Mouse (Mus musculus): ENCODE measurements around the gene Ccn6. TPM values are rescaled to one million over a fixed set of nuclear protein-coding genes. Genes with fewer than 3 reads are reported as not detected.
"Not testable (repeated sequence)": the region's sequence is repeated elsewhere in the genome, so short reads cannot be mapped to it uniquely, and the experiment has no call there.

Gene Ccn6
- 0.26 and 0.51 TPM in 2 replicates for polyA plus RNA-seq (2016; fragmentation: Nextera tagmentation; extraction: Ambion mirVana)

DNA sequence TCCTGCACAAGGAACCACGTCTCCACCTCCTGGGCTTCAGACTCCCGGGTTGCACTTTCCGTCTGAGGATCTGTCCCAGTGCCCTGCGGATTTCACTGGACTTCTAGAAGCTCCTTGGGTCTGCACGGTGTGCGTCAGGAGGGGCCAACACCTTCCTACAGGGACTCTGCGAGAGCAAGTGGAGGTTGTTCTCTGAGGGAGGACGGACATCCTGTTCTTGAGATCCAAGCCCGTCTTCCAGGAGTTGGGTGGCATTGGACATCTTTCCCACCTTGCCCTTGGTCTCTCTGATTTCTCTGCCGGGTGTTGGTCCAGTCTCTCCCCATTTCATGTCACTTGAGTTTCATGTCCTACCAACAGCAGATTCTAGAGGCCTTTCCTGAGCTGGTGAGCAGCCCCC is at the start of gene Ccn6:
TSS of gene Ccn6 (minus strand) at position 101 of the 400 bp plus-strand sequence.
- peak within 1 kb of the TSS; percentile 14 for H3K27ac ChIP-seq
- DNase-seq (ENCODE audit: low spot score) = no peak
- no peaks in the 10 kb centered on the region for H3K9me3 ChIP-seq (replicated peaks)
- H3K36me3 ChIP-seq = no peaks in the 10 kb centered on the region
- H3K27me3 ChIP-seq (ENCODE audit: low read depth, poor library complexity, severe bottlenecking) = no peaks in the 10 kb centered on the region
- H3K4me3 ChIP-seq = peak within 1 kb of the TSS; percentile 15; the same call in 1 of the 2 replicates
- WGBS = 92% methylated on average over 10 of the region's 10 CpGs
- H3K4me1 ChIP-seq = peaks cover 42% of the 10 kb centered on the region

DNA sequence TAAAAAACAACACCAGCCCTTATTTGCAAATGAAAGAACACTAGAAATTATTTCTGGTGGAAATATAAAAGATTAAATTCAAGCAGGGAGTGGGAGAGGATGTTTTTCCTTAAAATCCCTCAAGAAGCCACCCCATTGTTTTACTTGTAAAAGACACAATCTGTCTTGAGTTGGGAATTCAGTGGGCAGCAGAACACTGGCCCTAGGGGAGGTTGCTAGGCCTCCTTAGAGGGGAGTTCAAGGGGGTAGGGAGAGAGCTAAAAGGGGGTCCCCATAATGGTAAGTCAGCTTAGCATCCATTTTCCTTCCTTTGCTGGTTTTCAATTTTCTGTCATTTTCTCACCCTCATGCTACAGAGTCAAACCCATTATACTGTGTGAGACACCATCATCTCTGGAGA is 46.4 kb upstream of the Ccn6 start:
- DNase-seq (ENCODE audit: low spot score) = no peak
- Histone ChIP-seq H3K27ac (peak overlapping the region; percentile 50; the same call in 1 of the 2 replicates), H3K4me3 (no peak overlapping the region), H3K36me3 (no peaks in the 10 kb centered on the region), H3K4me1 (peaks cover 30% of the 10 kb centered on the region), H3K27me3 (ENCODE audit: low read depth, poor library complexity, severe bottlenecking) (no peaks in the 10 kb centered on the region), H3K9me3 (replicated peaks) (no peaks in the 10 kb centered on the region)

DNA sequence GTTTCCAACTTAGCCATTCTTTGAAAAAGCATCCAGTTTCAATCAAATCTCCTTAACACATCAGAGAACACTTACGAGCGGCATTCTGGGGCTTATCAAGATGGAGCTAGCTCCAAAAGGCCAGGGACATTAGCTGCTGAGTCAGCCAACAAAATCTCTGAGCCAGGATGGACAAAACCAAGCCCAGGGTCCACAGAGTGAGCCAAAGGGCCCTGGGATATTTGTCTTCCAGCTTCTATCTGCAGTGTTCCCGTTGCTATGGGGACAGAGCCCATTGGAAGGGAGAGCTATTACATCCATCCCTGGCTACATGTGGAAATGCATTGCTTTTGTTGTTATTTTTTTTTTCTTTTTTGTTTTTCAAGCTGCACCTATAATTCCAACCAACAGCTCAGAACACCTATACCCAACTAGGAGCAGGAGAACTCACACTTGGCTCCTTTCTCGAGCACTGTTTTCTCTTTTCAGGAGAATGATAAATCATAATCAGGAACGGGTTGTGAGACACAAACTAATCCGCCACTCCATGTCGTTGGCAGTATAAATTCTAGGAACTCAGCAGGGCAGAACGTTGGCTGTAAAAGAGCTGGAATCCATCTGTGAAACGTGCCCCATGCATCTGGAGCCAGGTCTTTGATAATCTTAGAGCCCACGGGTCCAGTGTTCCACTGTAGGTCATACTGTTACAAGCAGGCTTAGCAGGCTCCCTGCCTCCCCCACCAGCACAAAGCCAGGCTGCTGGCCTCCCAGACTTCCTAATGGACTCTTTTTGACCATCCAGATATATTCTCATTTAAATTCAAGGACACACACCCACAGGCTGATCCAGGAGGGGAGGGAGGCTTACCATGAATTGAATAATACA is 45.8 kb upstream of the Ccn6 start:
- H3K4me3 ChIP-seq = no peak overlapping the region
- H3K27me3 ChIP-seq (ENCODE audit: low read depth, poor library complexity, severe bottlenecking) = no peaks in the 10 kb centered on the region
- no peaks in the 10 kb centered on the region for H3K36me3 ChIP-seq
- WGBS = 65% methylated on average over 10 of the region's 10 CpGs
- H3K9me3 ChIP-seq (replicated peaks) = no peaks in the 10 kb centered on the region
- H3K27ac ChIP-seq = peak overlapping the region; percentile 50; the same call in 1 of the 2 replicates
- DNase-seq (ENCODE audit: low spot score) = no peak
- H3K4me1 ChIP-seq = peaks cover 30% of the 10 kb centered on the region

DNA sequence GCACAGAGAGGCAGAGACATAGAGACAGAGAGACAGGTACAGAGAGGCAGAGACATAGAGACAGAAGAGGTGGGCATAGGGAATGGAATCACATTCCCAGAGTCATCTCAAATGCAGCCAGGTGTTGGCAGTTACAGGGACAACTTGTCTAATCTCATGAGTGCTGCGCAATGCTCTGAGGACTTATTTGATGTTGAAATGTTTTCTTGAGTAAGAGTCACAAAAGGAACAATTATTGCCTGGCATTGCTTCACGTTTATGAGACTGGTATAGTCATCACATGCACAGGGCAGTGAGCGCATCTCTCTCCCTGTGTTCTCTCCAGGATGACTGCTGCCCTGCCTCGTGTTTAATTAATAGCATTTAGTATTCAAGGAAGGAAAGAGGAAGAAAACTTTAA is 45.1 kb upstream of the Ccn6 start:
- no peaks in the 10 kb centered on the region for H3K27me3 ChIP-seq (ENCODE audit: low read depth, poor library complexity, severe bottlenecking)
- H3K9me3 ChIP-seq (replicated peaks) = no peaks in the 10 kb centered on the region
- no peak for DNase-seq (ENCODE audit: low spot score)
- WGBS = 81% methylated on average over 4 of the region's 4 CpGs
- H3K36me3 ChIP-seq = no peaks in the 10 kb centered on the region
- no peak overlapping the region for H3K4me3 ChIP-seq
- no peak overlapping the region for H3K27ac ChIP-seq
- H3K4me1 ChIP-seq = peaks cover 30% of the 10 kb centered on the region

DNA sequence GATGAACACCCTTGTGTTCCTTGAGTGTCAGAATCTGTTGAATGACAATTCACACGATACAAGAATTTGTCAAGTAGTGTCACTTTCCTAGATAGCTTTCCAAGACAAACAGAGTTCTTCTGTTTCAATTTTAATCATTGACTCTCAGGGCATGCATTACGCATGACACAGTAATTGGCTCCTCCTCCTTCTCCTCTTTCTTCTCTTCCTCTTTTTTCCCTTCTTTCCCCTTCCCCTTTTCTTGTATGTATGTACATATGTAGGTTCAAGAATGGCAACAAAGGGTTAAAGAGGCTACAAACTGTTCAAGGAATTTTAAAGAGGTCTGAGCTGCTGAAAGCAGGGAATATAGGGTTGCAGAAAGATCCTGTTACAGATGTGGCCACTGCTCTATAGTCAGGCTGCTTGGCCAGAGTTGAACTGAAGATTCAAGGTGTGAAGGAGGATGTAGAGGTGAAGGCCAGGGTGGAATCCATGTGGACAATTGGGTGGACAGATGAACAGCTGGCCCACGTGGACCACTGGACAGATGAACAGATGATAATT is 43.8 kb upstream of the Ccn6 start:
- no peak for DNase-seq (ENCODE audit: low spot score)
- H3K4me1 ChIP-seq = peaks cover 30% of the 10 kb centered on the region
- no peak overlapping the region for H3K27ac ChIP-seq
- no peaks in the 10 kb centered on the region for H3K36me3 ChIP-seq
- H3K4me3 ChIP-seq = no peak overlapping the region
- H3K27me3 ChIP-seq (ENCODE audit: low read depth, poor library complexity, severe bottlenecking) = no peaks in the 10 kb centered on the region
- H3K9me3 ChIP-seq (replicated peaks) = no peaks in the 10 kb centered on the region
- WGBS = 76% methylated on average over 3 of the region's 3 CpGs

DNA sequence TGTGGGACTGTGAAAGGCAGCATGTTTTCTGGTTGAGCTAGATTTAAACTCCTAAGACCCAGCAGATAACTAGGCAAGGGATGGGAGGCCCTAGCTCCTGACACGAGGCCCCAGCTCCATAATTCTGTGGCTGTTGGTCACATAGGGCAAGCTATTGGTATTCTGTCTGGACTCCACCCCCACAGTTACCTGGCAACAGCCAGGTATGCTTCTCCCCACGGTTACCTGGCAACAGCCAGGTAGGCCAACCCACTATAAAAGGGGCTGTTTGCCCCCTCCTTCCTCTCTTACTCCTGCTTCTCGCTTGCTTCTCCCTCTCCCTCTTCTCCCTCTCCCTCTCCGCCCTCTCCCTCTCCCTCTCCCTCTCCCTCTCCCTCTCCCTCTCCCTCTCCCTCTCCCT is 38.9 kb upstream of the Ccn6 start:
- H3K4me3 ChIP-seq = no peak overlapping the region
- H3K9me3 ChIP-seq (replicated peaks) = no peaks in the 10 kb centered on the region
- 53% methylated on average over 4 of the region's 4 CpGs for WGBS
- peaks cover 7% of the 10 kb centered on the region; the same call in 1 of the 2 replicates for H3K4me1 ChIP-seq
- no peak for DNase-seq (ENCODE audit: low spot score)
- no peaks in the 10 kb centered on the region for H3K27me3 ChIP-seq (ENCODE audit: low read depth, poor library complexity, severe bottlenecking)
- H3K36me3 ChIP-seq = no peaks in the 10 kb centered on the region
- no peak overlapping the region for H3K27ac ChIP-seq

DNA sequence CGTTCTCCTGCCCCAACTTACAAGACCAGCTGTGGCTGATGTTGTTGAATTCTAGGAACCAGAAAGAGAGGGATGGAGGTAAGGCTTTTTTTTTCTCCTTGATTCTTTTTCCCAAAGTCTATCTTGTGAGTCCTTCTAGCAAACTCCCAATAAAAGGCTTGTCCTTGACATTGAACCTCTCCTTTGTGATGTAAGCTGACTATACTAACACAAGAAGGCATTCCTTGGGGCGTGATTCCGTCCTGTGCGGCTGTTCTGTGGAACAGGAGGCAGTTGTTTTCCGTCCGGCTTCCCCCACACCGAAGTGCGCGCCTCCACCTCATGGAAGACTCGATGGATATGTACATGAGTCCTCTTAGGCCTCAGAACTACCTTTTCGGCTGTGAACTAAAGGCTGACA is 34.6 kb upstream of the Ccn6 start:
- WGBS = 90% methylated on average over 11 of the region's 11 CpGs
- DNase-seq (ENCODE audit: low spot score); H3K9me3 ChIP-seq (replicated peaks); H3K4me3 ChIP-seq; H3K4me1 ChIP-seq; H3K36me3 ChIP-seq; H3K27me3 ChIP-seq (ENCODE audit: low read depth, poor library complexity, severe bottlenecking); H3K27ac ChIP-seq: not testable (repeated sequence)

DNA sequence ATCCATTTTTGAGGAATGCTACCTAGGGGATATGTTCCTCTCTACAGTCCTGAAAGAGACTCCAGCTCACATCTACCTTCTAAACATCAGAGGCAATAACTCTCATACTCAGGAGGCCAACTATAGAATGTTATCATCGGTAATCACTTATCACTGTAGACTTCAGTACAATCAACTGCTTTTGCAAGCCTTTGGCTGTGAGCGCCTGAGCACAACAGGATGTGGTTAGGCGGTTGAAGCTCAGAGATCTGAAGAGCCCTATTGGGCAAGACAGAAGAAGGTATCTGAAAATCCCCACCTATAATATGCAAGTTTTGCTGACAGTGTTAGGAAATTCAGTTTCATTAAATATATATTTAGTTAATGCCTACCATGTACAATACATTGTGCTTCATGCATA is 29.1 kb upstream of the Ccn6 start:
- Histone ChIP-seq H3K36me3 (no peaks in the 10 kb centered on the region), H3K27ac (no peak overlapping the region), H3K9me3 (replicated peaks) (no peaks in the 10 kb centered on the region), H3K4me3 (no peak overlapping the region), H3K27me3 (ENCODE audit: low read depth, poor library complexity, severe bottlenecking) (no peaks in the 10 kb centered on the region), H3K4me1 (no peaks in the 10 kb centered on the region)
- DNase-seq (ENCODE audit: low spot score) = no peak
- whole genome bisulfite sequencing = 93% methylated on average over 3 of the region's 3 CpGs

DNA sequence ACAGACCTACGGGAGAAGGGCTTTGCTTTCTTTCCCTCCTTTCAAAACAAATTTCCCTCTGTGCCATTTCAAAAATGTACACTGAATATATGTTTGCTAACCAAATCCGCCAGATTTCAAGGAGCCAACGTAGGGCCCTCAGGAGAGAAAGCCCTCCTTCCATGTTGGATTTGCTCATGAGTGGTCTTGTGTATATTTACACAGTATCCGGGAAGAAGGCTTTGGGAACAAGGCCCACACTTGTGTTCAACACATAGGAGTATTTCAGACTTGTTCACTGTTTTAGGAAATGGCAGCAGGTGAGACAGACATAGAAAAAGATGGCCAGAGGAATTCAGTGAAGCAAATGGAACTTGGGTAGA is 21.9 kb upstream of the Ccn6 start:
- Histone ChIP-seq H3K36me3 (no peaks in the 10 kb centered on the region), H3K9me3 (replicated peaks) (no peaks in the 10 kb centered on the region), H3K27ac (no peak overlapping the region), H3K4me1 (no peaks in the 10 kb centered on the region; the same call in 1 of the 2 replicates), H3K4me3 (no peak overlapping the region), H3K27me3 (ENCODE audit: low read depth, poor library complexity, severe bottlenecking) (no peaks in the 10 kb centered on the region)
- DNase-seq (ENCODE audit: low spot score) = no peak
- WGBS = 86% methylated on average over 4 of the region's 4 CpGs

DNA sequence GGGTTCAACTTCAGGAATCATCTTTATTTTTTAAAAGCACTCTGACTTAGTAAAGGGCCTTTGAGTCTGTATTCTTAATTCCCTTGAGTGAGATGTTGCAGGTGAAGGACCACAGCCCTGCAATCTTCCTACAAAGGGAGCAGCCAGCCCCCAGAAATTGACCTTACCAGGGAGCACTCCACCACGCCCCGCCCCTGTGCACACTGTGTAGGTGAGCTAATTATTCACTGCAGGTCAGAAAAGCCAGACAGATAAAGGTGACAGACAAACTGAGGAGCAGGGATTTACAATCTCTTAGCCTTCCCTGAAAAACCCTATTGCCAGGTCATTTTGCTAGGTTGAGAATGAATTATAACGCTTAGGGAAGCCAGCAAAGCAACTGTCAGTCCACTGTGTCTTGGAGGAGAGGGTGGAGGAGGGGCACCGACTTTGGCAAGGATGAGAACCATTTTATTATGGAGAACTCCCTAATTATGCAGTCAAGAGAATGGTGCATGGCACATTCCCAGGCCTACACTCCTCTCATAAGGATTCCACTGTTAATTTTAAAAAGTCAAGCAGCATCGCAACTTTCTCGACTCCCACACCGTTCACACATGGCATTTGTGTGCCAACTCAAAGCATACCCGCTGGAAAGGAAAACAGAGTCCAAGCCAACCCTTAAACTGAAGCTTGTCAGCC is 21.4 kb upstream of the Ccn6 start:
- H3K27me3 ChIP-seq (ENCODE audit: low read depth, poor library complexity, severe bottlenecking) = no peaks in the 10 kb centered on the region
- no peaks in the 10 kb centered on the region for H3K36me3 ChIP-seq
- WGBS = 90% methylated on average over 8 of the region's 8 CpGs

DNA sequence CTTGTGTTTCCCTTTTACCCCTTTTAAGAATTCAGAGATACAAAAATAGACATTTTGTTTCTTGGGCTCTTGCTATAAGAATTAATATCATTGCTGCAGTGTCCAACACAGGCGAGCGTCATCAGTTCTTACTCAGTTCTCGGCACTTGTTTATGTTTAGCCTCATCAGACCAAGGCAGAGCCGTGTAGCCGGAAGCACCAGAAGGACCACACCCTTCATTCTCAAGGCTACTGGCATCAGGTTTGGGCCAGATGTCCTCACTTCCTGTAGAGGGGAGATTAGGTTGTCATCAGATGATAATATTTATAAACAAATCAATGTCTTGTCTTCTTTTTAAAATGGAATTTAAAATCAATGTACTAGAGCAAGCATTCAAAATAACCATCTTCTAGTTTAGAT is 13.4 kb upstream of the Ccn6 start:
- Histone ChIP-seq H3K4me3 (no peak overlapping the region), H3K27me3 (ENCODE audit: low read depth, poor library complexity, severe bottlenecking) (no peaks in the 10 kb centered on the region), H3K27ac (no peak overlapping the region), H3K9me3 (replicated peaks) (no peaks in the 10 kb centered on the region), H3K4me1 (peaks cover 32% of the 10 kb centered on the region), H3K36me3 (no peaks in the 10 kb centered on the region)
- WGBS = 86% methylated on average over 5 of the region's 5 CpGs
- no peak for DNase-seq (ENCODE audit: low spot score)

More for the DNA sequence above, 21.4 kb upstream of the Ccn6 start:
- no peak overlapping the region for H3K27ac ChIP-seq
- H3K9me3 ChIP-seq (replicated peaks) = no peaks in the 10 kb centered on the region
- DNase-seq (ENCODE audit: low spot score) = no peak
- H3K4me1 ChIP-seq = no peaks in the 10 kb centered on the region; the same call in 1 of the 2 replicates
- no peak overlapping the region for H3K4me3 ChIP-seq

DNA sequence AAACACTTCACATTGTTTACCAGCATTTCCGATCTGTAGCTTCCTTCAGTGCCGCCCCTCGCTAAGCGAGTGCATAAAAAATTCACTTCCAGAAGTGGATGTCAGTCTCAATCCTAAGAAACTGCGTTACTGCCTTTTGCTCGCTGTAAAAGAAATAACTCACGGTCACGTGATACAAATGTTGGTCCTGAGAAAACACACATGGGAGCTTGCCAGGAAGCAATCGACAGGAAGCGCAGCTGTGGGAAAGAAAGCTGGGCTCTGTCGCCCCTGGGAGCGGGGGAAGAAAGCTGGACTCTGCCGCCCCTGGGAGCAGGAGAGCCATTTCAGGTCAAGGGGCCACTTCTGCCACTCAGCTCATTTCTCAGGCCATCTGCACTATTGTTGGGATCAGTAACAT is 9.5 kb upstream of the Ccn6 start:
- Histone ChIP-seq H3K4me1 (peaks cover 59% of the 10 kb centered on the region), H3K4me3 (no peak overlapping the region), H3K27ac (peak overlapping the region; percentile 72), H3K36me3 (no peaks in the 10 kb centered on the region), H3K27me3 (ENCODE audit: low read depth, poor library complexity, severe bottlenecking) (no peaks in the 10 kb centered on the region), H3K9me3 (replicated peaks) (no peaks in the 10 kb centered on the region)
- 60% methylated on average over 13 of the region's 13 CpGs for WGBS
- no peak for DNase-seq (ENCODE audit: low spot score)

DNA sequence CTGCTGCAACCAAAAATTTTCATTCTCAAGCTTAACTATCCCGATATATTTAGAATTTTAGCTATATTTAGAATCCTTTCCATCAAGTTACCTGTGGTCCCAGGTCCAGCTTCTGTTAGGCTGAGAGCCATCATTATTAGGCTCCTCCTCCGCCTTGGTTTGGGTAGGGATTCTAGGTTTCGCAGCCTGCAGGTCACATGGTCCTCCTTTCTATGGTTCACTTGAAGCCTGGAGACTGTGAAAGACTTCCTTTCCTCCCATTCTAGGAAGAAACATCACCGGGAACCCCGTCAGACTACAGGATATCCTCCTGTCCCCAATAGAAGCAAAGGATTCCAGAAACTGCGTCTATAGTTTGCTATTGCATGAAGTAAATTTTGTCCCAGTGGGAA is 8.9 kb upstream of the Ccn6 start:
- no peaks in the 10 kb centered on the region for H3K9me3 ChIP-seq (replicated peaks)
- H3K27ac ChIP-seq = peak overlapping the region; percentile 72; the same call in 1 of the 2 replicates
- no peaks in the 10 kb centered on the region for H3K36me3 ChIP-seq
- peaks cover 64% of the 10 kb centered on the region for H3K4me1 ChIP-seq
- WGBS = 87% methylated on average over 6 of the region's 6 CpGs
- H3K4me3 ChIP-seq = no peak overlapping the region
- no peaks in the 10 kb centered on the region for H3K27me3 ChIP-seq (ENCODE audit: low read depth, poor library complexity, severe bottlenecking)
- DNase-seq (ENCODE audit: low spot score) = no peak
